Mouse (Mus musculus) spleen, adult 2 months (tissue): ENCODE data around the gene Sord.

ENCODE experiments used
- CTCF ChIP-seq: fragments of 200-500 bp; IDR thresholded peaks from 2 replicates; pipeline ENCODE4 v1.5.1; 2011; ENCODE audit warnings: mild to moderate bottlenecking, inconsistent platforms; ENCODE audit not compliant: insufficient read depth, insufficient read length, insufficient replicate concordance; ENCODE audit errors: extremely low read depth
- POLR2A ChIP-seq: fragments of 200-500 bp; IDR thresholded peaks from 2 replicates; pipeline ENCODE4 v1.6.1; 2011; ENCODE audit warnings: low read depth, low read length, inconsistent platforms

DNA sequence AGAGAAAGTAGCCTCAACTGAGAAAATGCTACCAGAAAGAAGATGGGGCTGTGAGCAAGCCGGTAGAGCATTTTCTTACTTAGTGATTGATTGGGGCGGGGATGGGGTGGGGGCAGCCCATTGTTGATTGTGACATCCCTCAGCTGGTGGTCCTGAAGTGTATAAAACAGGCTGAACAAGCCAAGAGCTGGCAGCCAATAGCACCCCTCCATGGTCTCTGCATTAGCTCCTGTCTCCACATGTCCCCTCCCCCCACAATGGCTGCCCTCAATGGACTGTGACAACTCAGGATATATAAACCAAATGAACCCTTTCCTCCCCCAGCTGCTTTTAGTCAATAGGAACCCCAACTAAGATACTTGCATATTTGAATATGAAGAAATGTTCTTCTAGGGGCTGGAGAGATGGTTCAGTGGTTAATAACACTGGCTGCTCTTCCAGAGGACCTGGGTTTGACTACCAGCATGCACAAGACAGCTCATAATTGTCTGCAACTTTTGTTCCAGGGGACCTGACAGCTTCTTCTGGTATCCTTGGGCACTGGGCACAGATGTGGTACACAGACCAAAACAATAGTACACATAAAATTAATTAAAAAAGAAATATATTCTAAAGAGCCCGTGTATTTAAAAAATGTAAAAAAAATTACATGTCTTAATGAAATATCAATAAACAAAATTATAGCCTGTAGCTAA, 23.9 kb upstream of the Sord start:
- TF ChIP-seq POLR2A (no peak), CTCF (no peak)
